Comparison of ENCODE assay signal across 37 mouse cellular contexts in the genomic region with DNA sequence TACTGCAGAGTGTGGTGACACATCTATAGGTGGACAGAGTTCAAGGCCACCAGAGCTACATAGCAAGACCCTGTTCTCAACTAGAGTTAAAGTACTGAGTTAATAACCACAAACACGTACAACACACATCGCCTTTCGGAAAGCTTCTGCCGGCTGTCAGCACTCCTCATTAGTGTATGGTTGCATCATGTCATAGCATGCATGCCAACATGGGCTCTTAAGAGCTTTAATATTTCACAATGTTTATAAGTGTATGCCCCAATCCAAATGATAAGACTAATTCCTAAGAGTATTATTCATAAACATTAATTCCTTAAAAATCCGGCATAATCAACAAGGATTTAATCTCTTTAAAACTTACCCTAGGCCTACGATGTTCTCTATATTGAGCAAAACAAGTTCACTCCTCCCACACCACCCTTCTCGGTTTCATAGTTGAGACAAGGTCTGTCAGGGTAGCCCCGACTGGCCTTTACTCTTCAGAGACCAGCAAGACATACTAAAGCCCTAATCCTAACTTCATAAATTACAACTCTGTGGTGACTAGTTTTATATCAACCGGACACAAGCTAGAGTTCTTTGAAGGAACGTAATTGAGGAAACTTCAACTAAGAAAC. TPM values are rescaled to one million over a fixed set of nuclear protein-coding genes. Genes with fewer than 3 reads are reported as not detected.
A peak's percentile ranks its signal among the peaks of the same experiment; 100 is the strongest.
DNase-seq lines count a peak whose midpoint lies in the region; ATAC-seq and TF ChIP-seq lines count a peak whose summit lies in the region.
"Had no signal": no experiment of that assay in that cellular context is flagged by ENCODE, and none has a peak within 500 bp of the region (broad histone marks: within the 10 kb centered on the region; RNA-seq: fewer than 3 reads in every experiment).

No protein-coding gene starts in this region.

- no peaks in the 10 kb centered on the region for H3K36me3 ChIP-seq in heart, adult 2 months (ENCODE audit: control insufficient read depth, insufficient read depth, low read length)
- no peaks in the 10 kb centered on the region for H3K36me3 ChIP-seq in lung, embryonic 15.5 days
- H3K36me3 ChIP-seq in liver, embryonic 12.5 days: no peaks in the 10 kb centered on the region
- H3K36me3 ChIP-seq: embryonic facial prominence, embryonic 12.5 days; G1E; heart, embryonic 15.5 days; hindbrain, embryonic 12.5 days; intestine, embryonic 15.5 days; midbrain, embryonic 12.5 days; neural tube, embryonic 12.5 days had no signal

- H3K4me3 ChIP-seq in heart, adult 2 months: no peak overlapping the region
- no peak overlapping the region for H3K4me3 ChIP-seq in lung, embryonic 15.5 days
- H3K4me3 ChIP-seq in liver, embryonic 12.5 days: no peak overlapping the region
- H3K4me3 ChIP-seq: embryonic facial prominence, embryonic 12.5 days; gastrocnemius, adult 2 months; heart, embryonic 15.5 days; hindbrain, embryonic 12.5 days; intestine, embryonic 15.5 days; megakaryocyte, embryonic 14.5 days; midbrain, embryonic 12.5 days; myocyte; neural tube, embryonic 12.5 days had no signal

- TF ChIP-seq CTCF in heart, adult 2 months (IDR thresholded peaks at IDR 0.05): no peak

- ATAC-seq in lung, embryonic 15.5 days (ENCODE audit: borderline replicate concordance, extremely low read depth, low FRiP score, low TSS enrichment): peak; percentile 83
- ATAC-seq in liver, embryonic 12.5 days: no peak
- ATAC-seq: forebrain, embryonic 16.5 days; hindbrain, postnatal 0 days; intestine, embryonic 15.5 days had no signal

- no peak for TF ChIP-seq EP300 in heart, adult 2 months (IDR thresholded peaks at IDR 0.05; ENCODE audit: insufficient read depth, low read depth, low read length)

- H3K27ac ChIP-seq in heart, adult 2 months: no peak overlapping the region
- peak overlapping the region; percentile 35; the same call in 1 of the 2 replicates for H3K27ac ChIP-seq in lung, embryonic 15.5 days
- no peak overlapping the region for H3K27ac ChIP-seq in liver, embryonic 12.5 days
- H3K27ac ChIP-seq: embryonic facial prominence, embryonic 12.5 days; gastrocnemius, adult 2 months; heart, embryonic 15.5 days; hindbrain, embryonic 12.5 days; hindbrain, postnatal 0 days; intestine, embryonic 15.5 days; midbrain, embryonic 12.5 days; neural tube, embryonic 12.5 days had no signal

- peaks cover 2% of the 10 kb centered on the region for H3K4me1 ChIP-seq in heart, adult 2 months (ENCODE audit: control insufficient read depth, insufficient read depth, low read length)
- H3K4me1 ChIP-seq in lung, embryonic 15.5 days: peaks cover 2% of the 10 kb centered on the region; the same call in 1 of the 2 replicates
- no peaks in the 10 kb centered on the region for H3K4me1 ChIP-seq in liver, embryonic 12.5 days
- H3K4me1 ChIP-seq: embryonic facial prominence, embryonic 12.5 days; heart, embryonic 15.5 days; hindbrain, embryonic 12.5 days; intestine, embryonic 15.5 days; megakaryocyte, embryonic 14.5 days; midbrain, embryonic 12.5 days; neural tube, embryonic 12.5 days had no signal

- no peaks in the 10 kb centered on the region for H3K27me3 ChIP-seq in heart, adult 2 months (ENCODE audit: control insufficient read depth, insufficient read depth, low read length)
- no peaks in the 10 kb centered on the region for H3K27me3 ChIP-seq in lung, embryonic 15.5 days
- H3K27me3 ChIP-seq in liver, embryonic 12.5 days (replicated peaks): 0 out of 2 replicates have a peak, but pooled peaks cover 4% of the 10 kb centered on the region
- H3K27me3 ChIP-seq: embryonic facial prominence, embryonic 12.5 days; heart, embryonic 15.5 days; hindbrain, embryonic 12.5 days; intestine, embryonic 15.5 days; midbrain, embryonic 12.5 days; neural tube, embryonic 12.5 days had no signal

- WGBS in heart, adult 2 months: 83% methylated on average over 10 of the region's 10 CpGs
- 61% methylated on average over 10 of the region's 10 CpGs for WGBS in lung, embryonic 15.5 days
- 73% methylated on average over 10 of the region's 10 CpGs for WGBS in liver, embryonic 12.5 days (ENCODE audit: insufficient replicate concordance)

- H3K4me2 ChIP-seq in lung, embryonic 15.5 days: no peak overlapping the region
- no peak overlapping the region for H3K4me2 ChIP-seq in liver, embryonic 12.5 days
- H3K4me2 ChIP-seq: embryonic facial prominence, embryonic 12.5 days; heart, embryonic 15.5 days; hindbrain, embryonic 12.5 days; intestine, embryonic 15.5 days; midbrain, embryonic 12.5 days; neural tube, embryonic 12.5 days had no signal

- peak; percentile 91 for DNase-seq in heart, adult 11 months
- DNase-seq in heart, adult 2 months: no peak
- DNase-seq in NIH3T3 (ENCODE audit: low read depth): peak; percentile 56
- peak; percentile 62 for DNase-seq in lung, postnatal 25 days (ENCODE audit: low spot score)
- no peak for DNase-seq in testis, postnatal 10 days (ENCODE audit: low spot score)
- DNase-seq in adrenal gland, postnatal 10 days: no peak
- DNase-seq: adrenal gland, postnatal 36 days; cerebellum, adult 8-10 months; cerebellum, postnatal 25 days; gastrocnemius, adult 2 months; gastrocnemius, postnatal 36 days; heart, postnatal 36 days; kidney, adult 9 months; kidney, postnatal 10 days; layer of hippocampus, adult 9-11 months; right cerebral cortex, adult 18-20 months; spleen, adult 18-20 months; thymus, postnatal 4 days had no signal

- intact Hi-C loops in heart, adult 2 months (cut with DNase I): no loop called here

- H3K9me3 ChIP-seq in lung, embryonic 15.5 days: no peaks in the 10 kb centered on the region
- H3K9me3 ChIP-seq in liver, embryonic 12.5 days (replicated peaks): no peaks in the 10 kb centered on the region
- H3K9me3 ChIP-seq: embryonic facial prominence, embryonic 12.5 days; heart, embryonic 15.5 days; hindbrain, embryonic 12.5 days; intestine, embryonic 15.5 days; midbrain, embryonic 12.5 days; neural tube, embryonic 12.5 days had no signal

- H3K79me2 ChIP-seq in heart, adult 2 months (replicated peaks; ENCODE audit: control insufficient read depth, insufficient read depth, low read length): no peaks in the 10 kb centered on the region

- no peak overlapping the region for H3K9ac ChIP-seq in heart, adult 2 months (ENCODE audit: low read depth, low read length)
- H3K9ac ChIP-seq in lung, embryonic 15.5 days: no peak overlapping the region
- H3K9ac ChIP-seq in liver, embryonic 12.5 days: no peak overlapping the region
- H3K9ac ChIP-seq: embryonic facial prominence, embryonic 12.5 days; heart, embryonic 15.5 days; hindbrain, embryonic 12.5 days; intestine, embryonic 15.5 days; midbrain, embryonic 12.5 days; neural tube, embryonic 12.5 days had no signal

- TF ChIP-seq POLR2A in heart, adult 2 months (IDR thresholded peaks at IDR 0.05; ENCODE audit: insufficient read depth, low read depth, low read length): no peak

RNA-seq across cellular contexts. Expression of a gene that starts 18.2 kb away (rescaled TPM):
- total RNA-seq in heart, adult 2 months (2021): 1 to 10 TPM; 6.3 to 8.3 TPM
- polyA plus RNA-seq in heart, adult 2 months (2012; rRNA removed): 3.9 and 4.1 TPM in 2 replicates
- polyA plus RNA-seq in lung, embryonic 15.5 days (2015; fragmentation: Nextera tagmentation; extraction: Ambion mirVana): 1.3 and 1.5 TPM in 2 replicates
- total RNA-seq in adrenal gland, postnatal 10 days (2021): 1 to 10 TPM; 1.6 to 2.5 TPM
- not detected in 2 replicates for polyA plus RNA-seq in liver, embryonic 12.5 days (2016; fragmentation: Nextera tagmentation; extraction: Ambion mirVana)
- polyA plus RNA-seq: forebrain, embryonic 11.5 days; forebrain, embryonic 16.5 days; G1E; liver, embryonic 16.5 days; midbrain, embryonic 12.5 days; midbrain, postnatal 0 days had no signal

RNA-seq across cellular contexts. Expression of a gene that starts 44.8 kb away (rescaled TPM):
- total RNA-seq in heart, adult 2 months (2021): not detected
- polyA plus RNA-seq in heart, adult 2 months (2012; rRNA removed): 0.20 and 0.29 TPM in 2 replicates
- polyA plus RNA-seq in lung, embryonic 15.5 days (2015; fragmentation: Nextera tagmentation; extraction: Ambion mirVana): 0.39 and 0.51 TPM in 2 replicates
- not detected for total RNA-seq in adrenal gland, postnatal 10 days (2021)
- polyA plus RNA-seq in liver, embryonic 12.5 days (2016; fragmentation: Nextera tagmentation; extraction: Ambion mirVana): not detected in 2 replicates
- total RNA-seq: adrenal gland, adult 18-20 months; adrenal gland, postnatal 36 days; G1E; heart, postnatal 36 days; left cerebral cortex, postnatal 10 days; liver, adult 2 months; midbrain, postnatal 0 days had no signal
- polyA plus RNA-seq: G1E; hindbrain, embryonic 12.5 days; hindbrain, postnatal 0 days; liver, adult 2 months; liver, embryonic 16.5 days; myocyte had no signal

Comparison
In these comparisons a context has a peak if more than half of its experiments do, and no peak if none do; other contexts are left out.
1. DNase-seq: peak in heart, adult 11 months (single experiment), NIH3T3 (single experiment) and lung, postnatal 25 days (single experiment); none in heart, adult 2 months (0 of 2), testis, postnatal 10 days (single experiment) and adrenal gland, postnatal 10 days (single experiment).